Mouse (Mus musculus) bone marrow, adult 2 months (tissue): ENCODE measurements around the gene Sidt1. TPM values are rescaled to one million over a fixed set of nuclear protein-coding genes. Genes with fewer than 3 reads are reported as not detected.

Source experiments
- H3K27ac ChIP-seq: fragments of 200-500 bp; 2 replicates; pipeline ENCODE4 v1.5.1; 2012; ENCODE audit warnings: low read depth, mild to moderate bottlenecking, control low read depth, inconsistent platforms, low read length; ENCODE audit not compliant: control insufficient read depth, poor library complexity, insufficient read depth
- H3K4me1 ChIP-seq: fragments of 200-500 bp; 2 replicates; pipeline ENCODE4 v1.6.1; 2011; ENCODE audit warnings: low read length; ENCODE audit not compliant: control insufficient read depth, insufficient read depth
- H3K4me3 ChIP-seq: fragments of 200-500 bp; replicated peaks from 2 replicates; pipeline ENCODE3; 2011; ENCODE audit warnings: mild to moderate bottlenecking, low read depth, low read length, control low read depth; ENCODE audit not compliant: control insufficient read depth
- CTCF ChIP-seq: fragments of 200-500 bp; IDR thresholded peaks from 2 replicates; pipeline ENCODE4 v1.5.1; 2011; ENCODE audit warnings: low read length, control low read depth; ENCODE audit not compliant: control insufficient read depth, insufficient read depth
- POLR2A ChIP-seq: fragments of 200-500 bp; IDR thresholded peaks from 2 replicates; pipeline ENCODE4 v1.6.1; 2011; ENCODE audit warnings: low read depth, mild to moderate bottlenecking, control low read depth, low read length, borderline replicate concordance; ENCODE audit not compliant: control insufficient read depth
- WGBS: fragments of 180-500 bp; shearing (Covaris S2); methylation state at CpG from one replicate; pipeline ENCODE4 v1.1.7; 2018; 5-methylcytosine and 5-hydroxymethylcytosine counted together
- polyA plus RNA-seq: library from polyadenylated mRNA; stranded (reverse); fragments of >200 nt; gene quantifications from 2 replicates; pipeline ENCODE4 v1.2.4, GENCODE M21; 2011; ENCODE audit warnings: low replicate concordance; ENCODE audit not compliant: missing spikeins, insufficient read depth, insufficient read length

Gene Sidt1
- polyA plus RNA-seq, 1 experiment = 3.6 TPM

GRCm38 (mm10) chr16:44249985-44250384 is 83.0 kb downstream of the Sidt1 start:
- Histone ChIP-seq H3K4me3 (no peak overlapping the region), H3K4me1 (no peaks in the 10 kb centered on the region), H3K27ac (no peak overlapping the region)
- 56% methylated on average over 10 of the region's 10 CpGs for WGBS
- TF ChIP-seq CTCF (no peak), POLR2A (no peak)

GRCm38 (mm10) chr16:44243323-44243722 is 89.7 kb downstream of the Sidt1 start:
- H3K4me1 ChIP-seq = no peaks in the 10 kb centered on the region; the same call in 1 of the 2 replicates
- no peak overlapping the region for H3K4me3 ChIP-seq
- no peak overlapping the region for H3K27ac ChIP-seq
- TF ChIP-seq POLR2A = no peak
- no peak for TF ChIP-seq CTCF
- WGBS = 51% methylated on average over 7 of the region's 7 CpGs

- Histone ChIP-seq H3K4me3 (no peak overlapping the region), H3K27ac (no peak overlapping the region), H3K4me1 (no peaks in the 10 kb centered on the region; the same call in 1 of the 2 replicates)
- 3% methylated on average over 1 of the region's 1 CpGs for WGBS
- TF ChIP-seq POLR2A = no peak
- peak; percentile 77 for TF ChIP-seq CTCF
These were observed 90.4 kb downstream of the Sidt1 start for GRCm38 (mm10) chr16:44242633-44243032.

- H3K4me1 ChIP-seq = no peaks in the 10 kb centered on the region; the same call in 1 of the 2 replicates
- WGBS = 66% methylated on average over 8 of the region's 8 CpGs
- TF ChIP-seq CTCF (no peak), POLR2A (no peak)
- H3K4me3 ChIP-seq = no peak overlapping the region
- no peak overlapping the region for H3K27ac ChIP-seq
These were observed 92.6 kb downstream of the Sidt1 start for GRCm38 (mm10) chr16:44240406-44240805.

GRCm38 (mm10) chr16:44238835-44239263 is 94.1 kb downstream of the Sidt1 start:
- TF ChIP-seq CTCF (no peak), POLR2A (no peak)
- WGBS = 76% methylated on average over 10 of the region's 10 CpGs
- Histone ChIP-seq H3K27ac (no peak overlapping the region), H3K4me1 (no peaks in the 10 kb centered on the region; the same call in 1 of the 2 replicates), H3K4me3 (no peak overlapping the region)

- Histone ChIP-seq H3K4me1 (no peaks in the 10 kb centered on the region; the same call in 1 of the 2 replicates), H3K27ac (no peak overlapping the region), H3K4me3 (no peak overlapping the region)
- 89% methylated on average over 3 of the region's 3 CpGs for WGBS
- no peak for TF ChIP-seq CTCF
- no peak for TF ChIP-seq POLR2A
These were observed 95.2 kb downstream of the Sidt1 start for GRCm38 (mm10) chr16:44237836-44238235.

DNA sequence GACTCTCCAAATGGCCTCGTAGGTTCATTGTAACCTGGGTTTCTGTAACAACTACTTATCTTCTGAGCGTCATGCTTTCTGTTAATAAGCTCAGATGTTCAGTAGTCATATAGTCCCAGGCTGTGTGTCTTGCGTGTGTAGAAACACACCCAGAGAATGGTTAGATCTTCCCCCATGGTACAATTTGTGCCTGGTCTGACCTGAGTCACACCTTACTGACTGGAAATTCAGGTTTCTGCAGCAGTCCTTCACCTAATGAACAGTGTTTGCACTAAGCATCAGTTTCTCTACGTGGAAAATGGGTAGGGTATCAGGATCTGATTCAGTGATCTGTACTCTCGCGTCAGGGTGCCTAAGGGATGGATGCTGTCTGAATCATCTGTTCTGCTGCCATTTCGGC is 100.0 kb downstream of the Sidt1 start:
- 86% methylated on average over 7 of the region's 7 CpGs for WGBS
- Histone ChIP-seq H3K27ac (no peak overlapping the region), H3K4me1 (no peaks in the 10 kb centered on the region), H3K4me3 (no peak overlapping the region)
- TF ChIP-seq CTCF = no peak
- no peak for TF ChIP-seq POLR2A

GRCm38 (mm10) chr16:44226706-44227291 is 106.2 kb downstream of the Sidt1 start:
- Histone ChIP-seq H3K4me3 (no peak overlapping the region), H3K27ac (no peak overlapping the region; the same call in 1 of the 2 replicates), H3K4me1 (no peaks in the 10 kb centered on the region)
- TF ChIP-seq POLR2A (no peak), CTCF (no peak)
- WGBS = 86% methylated on average over 13 of the region's 13 CpGs

DNA sequence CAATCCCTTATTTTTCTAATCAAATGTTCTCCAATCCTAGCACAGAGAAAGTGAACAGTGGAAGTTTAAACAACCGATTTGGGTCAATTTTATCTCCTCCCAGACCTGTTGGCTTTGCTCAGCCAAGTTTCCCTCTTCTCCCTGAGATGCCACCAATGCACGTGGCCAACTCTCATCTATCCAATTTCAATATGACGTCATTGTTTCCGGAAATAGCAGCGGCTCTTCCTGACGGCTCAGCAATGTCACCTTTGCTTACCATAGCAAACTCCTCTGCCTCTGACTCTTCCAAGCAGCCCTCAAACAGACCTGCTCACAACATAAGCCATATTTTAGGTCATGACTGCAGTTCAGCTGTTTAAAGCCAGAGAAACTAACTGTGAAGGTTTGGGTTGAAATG is 111.5 kb downstream of the Sidt1 start:
- no peak overlapping the region for H3K27ac ChIP-seq
- no peak overlapping the region for H3K4me3 ChIP-seq
- H3K4me1 ChIP-seq = no peaks in the 10 kb centered on the region
- TF ChIP-seq CTCF = no peak
- no peak for TF ChIP-seq POLR2A
- WGBS = 81% methylated on average over 6 of the region's 6 CpGs

DNA sequence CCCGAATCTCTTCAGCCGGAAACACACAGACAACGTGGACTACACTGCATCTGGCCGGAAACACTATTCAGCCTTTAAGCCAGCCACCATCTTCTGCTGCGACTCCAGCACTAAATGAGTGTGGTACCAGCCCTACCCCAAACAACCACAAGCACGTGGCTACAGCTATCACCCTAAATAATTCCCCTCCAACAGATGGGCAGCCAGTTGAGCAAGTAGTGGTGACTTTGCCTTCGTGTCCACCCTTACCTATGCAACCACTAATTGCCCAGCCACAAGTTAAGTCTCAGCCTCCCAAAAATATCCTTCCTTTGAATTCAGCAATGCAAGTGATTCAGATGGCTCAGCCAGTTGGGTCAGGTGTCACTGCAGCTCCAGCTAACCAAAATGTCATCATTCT is 116.6 kb downstream of the Sidt1 start:
- no peak overlapping the region; the same call in 1 of the 2 replicates for H3K27ac ChIP-seq
- H3K4me3 ChIP-seq = no peak overlapping the region
- 90% methylated on average over 7 of the region's 7 CpGs for WGBS
- TF ChIP-seq POLR2A (no peak), CTCF (no peak)
- no peaks in the 10 kb centered on the region for H3K4me1 ChIP-seq
